Mouse (Mus musculus) heart, postnatal 0 days (tissue): ENCODE measurements around the gene Flywch1.

Experiments
- CTCF ChIP-seq: IDR thresholded peaks from 2 replicates; pipeline ENCODE4 v1.5.1; 2016; ENCODE audit warnings: antibody characterized with exemption, control low read depth, low read depth
- EP300 ChIP-seq: IDR thresholded peaks from 2 replicates; pipeline ENCODE4 v1.6.1; 2016; ENCODE audit warnings: antibody characterized with exemption, low read depth

- TF ChIP-seq EP300 (no peak), CTCF (no peak)
Measured at GRCm38 (mm10) chr17:23788973-23789372, 17.6 kb upstream of the Flywch1 start.
